Mouse (Mus musculus) liver, embryonic 14.5 days (tissue): ENCODE measurements at regions not wholly inside any gene's neighbourhood (a gene's known extent, or its start where the extent isn't known, plus 50 kb on each side); places are given as distances from the start of the nearest gene placed in this dataset.
A peak's percentile ranks its signal among the peaks of the same experiment; 100 is the strongest.

Source experiments
- ATAC-seq: fragments of 200-750 bp; cut with Nextera tagmentation; 2 replicates; pipeline ENCODE4 v1.8.0; 2017; ENCODE audit warnings: moderate number of reproducible peaks, mild to moderate bottlenecking, moderate library complexity; ENCODE audit not compliant: insufficient read depth
- DNase-seq, 3 experiments: peaks; one replicate each; pipeline ENCODE4 v3.0.0-alpha.2; 2012 to 2013; ENCODE audit warnings: low read depth in 3 of 3, low spot score in 3 of 3
- H3K27ac ChIP-seq: fragments of 300-500 bp; sonication (generic); 2 replicates; pipeline ENCODE4 v1.5.1; 2014; ENCODE audit warnings: moderate library complexity, mild to moderate bottlenecking, control low read depth, inconsistent platforms
- H3K27me3 ChIP-seq: fragments of 300-500 bp; sonication (generic); 2 replicates; pipeline ENCODE4 v1.6.1; 2014; ENCODE audit warnings: mild to moderate bottlenecking, low read length, moderate library complexity; ENCODE audit not compliant: control insufficient read depth, insufficient read depth
- H3K36me3 ChIP-seq: fragments of 300-500 bp; sonication (generic); replicated peaks from 2 replicates; pipeline ENCODE4 v1.6.1; 2014; ENCODE audit warnings: low read depth; ENCODE audit not compliant: control insufficient read depth, insufficient read depth
- H3K4me1 ChIP-seq, 2 experiments: fragments of 200-500 bp in 1 of 2; fragments of 300-500 bp in 1 of 2; sonication (generic) in 1 of 2; replicated peaks; 2 replicates each; pipeline ENCODE4 v1.6.1; 2012 to 2014; ENCODE audit warnings: antibody characterized with exemption in 1 of 2, inconsistent platforms in 1 of 2, low read length in 1 of 2; ENCODE audit not compliant: control insufficient read depth in 2 of 2, insufficient read depth in 2 of 2
- H3K4me2 ChIP-seq: fragments of 300-500 bp; sonication (generic); 2 replicates; pipeline ENCODE4 v1.6.1; 2014; ENCODE audit warnings: low read depth, mild to moderate bottlenecking, control low read depth, moderate library complexity
- H3K4me3 ChIP-seq, 2 experiments: fragments of 200-500 bp in 1 of 2; fragments of 300-500 bp in 1 of 2; sonication (generic) in 1 of 2; 2 replicates each; pipeline ENCODE4 v1.5.1; 2012 to 2014; ENCODE audit warnings: low read depth in 2 of 2, low read length in 2 of 2, mild to moderate bottlenecking in 2 of 2, control low read depth in 1 of 2, inconsistent platforms in 1 of 2, moderate library complexity in 1 of 2; ENCODE audit not compliant: insufficient read depth in 1 of 2
- H3K9ac ChIP-seq: fragments of 300-500 bp; sonication (generic); replicated peaks from 2 replicates; pipeline ENCODE4 v1.6.1; 2014; ENCODE audit warnings: mild to moderate bottlenecking, control low read depth, moderate library complexity
- H3K9me3 ChIP-seq: fragments of 300-500 bp; sonication (generic); 2 replicates; pipeline ENCODE4 v1.6.1; 2016; ENCODE audit warnings: low read length, mixed read lengths; ENCODE audit not compliant: control insufficient read depth
- CTCF ChIP-seq: IDR thresholded peaks from 2 replicates; pipeline ENCODE4 v1.5.1; 2016; ENCODE audit warnings: antibody characterized with exemption, low read depth, control low read depth
- EP300 ChIP-seq: IDR thresholded peaks from 2 replicates; pipeline ENCODE4 v1.6.1; 2016; ENCODE audit warnings: antibody characterized with exemption, low read depth
- WGBS: fragments of 180-500 bp; shearing (Covaris S2); extraction: QIAGEN DNeasy Blood & Tissue Kit; methylation state at CpG from one replicate; pipeline ENCODE4 v1.1.7; 2014; ENCODE audit not compliant: insufficient replicate concordance; 5-methylcytosine and 5-hydroxymethylcytosine counted together

DNA sequence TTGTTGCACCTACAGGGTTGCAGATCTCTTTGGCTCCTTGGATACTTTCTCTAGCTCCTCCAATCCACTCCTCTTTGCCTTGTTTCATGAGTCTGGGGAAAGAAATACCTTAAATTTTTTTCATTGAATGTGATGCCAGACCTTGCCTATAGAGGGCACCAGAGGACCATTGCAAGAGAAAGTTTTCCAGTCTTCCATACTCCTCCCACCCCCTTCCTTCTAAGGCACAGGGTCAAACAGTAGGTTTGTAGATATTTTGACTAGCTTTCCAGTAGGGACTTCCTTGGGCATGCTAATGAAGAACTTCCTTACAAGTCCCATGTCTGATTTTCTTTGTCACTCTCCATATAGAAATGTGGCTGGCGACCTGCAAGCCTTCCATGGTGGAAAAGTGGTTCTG, 379.3 kb upstream of the Fam98a start:
- Histone ChIP-seq H3K4me2 (no peak overlapping the region), H3K9ac (no peak overlapping the region), H3K4me1 (no peaks in the 10 kb centered on the region), H3K27me3 (no peaks in the 10 kb centered on the region), H3K9me3 (no peaks in the 10 kb centered on the region), H3K4me3 (no peak overlapping the region), H3K27ac (no peak overlapping the region), H3K36me3 (no peaks in the 10 kb centered on the region)
- WGBS, result 59% methylated on average over 1 of the region's 1 CpGs
- no peak for ATAC-seq
- DNase-seq, result peak in 1 of 3 experiments; percentile 10
- TF ChIP-seq CTCF, result peak; percentile 69
- no peak for TF ChIP-seq EP300

DNA sequence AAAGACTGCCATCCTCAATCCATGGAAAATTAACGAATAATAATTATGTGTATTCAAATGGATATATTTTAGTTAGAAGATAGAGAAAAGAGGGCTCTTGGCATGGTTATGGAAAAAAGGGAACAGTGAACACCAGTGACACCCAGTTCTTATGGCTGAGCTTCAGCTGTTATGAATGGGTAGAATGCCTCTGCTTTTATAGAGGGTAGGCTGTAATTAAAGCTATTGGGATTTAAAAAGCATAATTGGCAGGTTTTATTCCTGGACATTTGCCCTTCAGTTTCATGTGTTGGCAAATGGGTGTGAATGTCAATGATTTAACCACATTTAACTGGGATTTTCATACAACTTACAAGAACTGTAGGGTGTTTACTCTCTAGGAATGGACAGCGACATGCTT, 368.5 kb upstream of the Fam98a start:
- no peak for TF ChIP-seq CTCF
- no peak for TF ChIP-seq EP300
- Histone ChIP-seq H3K9me3 (no peaks in the 10 kb centered on the region), H3K27me3 (no peaks in the 10 kb centered on the region), H3K4me2 (no peak overlapping the region), H3K36me3 (no peaks in the 10 kb centered on the region), H3K4me1 (no peaks in the 10 kb centered on the region), H3K4me3 (no peak overlapping the region), H3K9ac (no peak overlapping the region), H3K27ac (no peak overlapping the region)
- WGBS, result 61% methylated on average over 2 of the region's 2 CpGs
- DNase-seq (no peak), ATAC-seq (no peak)

DNA sequence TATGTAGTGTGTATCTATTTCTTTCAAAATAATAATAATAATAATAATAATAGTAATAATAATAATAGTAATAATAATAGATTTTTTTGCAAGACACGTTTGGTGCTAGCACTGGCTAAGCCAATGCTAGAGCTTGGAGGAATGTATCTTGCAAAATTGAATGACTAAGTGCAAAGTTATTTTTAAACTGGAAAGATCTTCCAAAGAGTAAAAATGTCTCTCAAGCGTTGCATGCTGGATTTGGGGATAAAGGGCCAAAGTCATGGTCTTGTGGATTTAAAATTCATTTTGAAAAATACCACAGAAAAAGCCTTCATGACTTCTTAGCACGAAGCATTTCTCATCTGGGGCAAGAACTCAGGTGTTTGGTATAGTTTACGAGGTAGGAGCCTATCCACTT, 365.3 kb upstream of the Fam98a start:
- no peak overlapping the region for H3K4me3 ChIP-seq
- H3K36me3 ChIP-seq, result no peaks in the 10 kb centered on the region
- no peak overlapping the region for H3K27ac ChIP-seq
- WGBS, result 50% methylated on average over 4 of the region's 4 CpGs
- TF ChIP-seq EP300, result no peak
- no peak for TF ChIP-seq CTCF
- no peak overlapping the region for H3K9ac ChIP-seq
- ATAC-seq (no peak), DNase-seq (no peak)
- H3K4me1 ChIP-seq, result no peaks in the 10 kb centered on the region
- no peak overlapping the region for H3K4me2 ChIP-seq
- H3K27me3 ChIP-seq, result no peaks in the 10 kb centered on the region
- no peaks in the 10 kb centered on the region for H3K9me3 ChIP-seq

DNA sequence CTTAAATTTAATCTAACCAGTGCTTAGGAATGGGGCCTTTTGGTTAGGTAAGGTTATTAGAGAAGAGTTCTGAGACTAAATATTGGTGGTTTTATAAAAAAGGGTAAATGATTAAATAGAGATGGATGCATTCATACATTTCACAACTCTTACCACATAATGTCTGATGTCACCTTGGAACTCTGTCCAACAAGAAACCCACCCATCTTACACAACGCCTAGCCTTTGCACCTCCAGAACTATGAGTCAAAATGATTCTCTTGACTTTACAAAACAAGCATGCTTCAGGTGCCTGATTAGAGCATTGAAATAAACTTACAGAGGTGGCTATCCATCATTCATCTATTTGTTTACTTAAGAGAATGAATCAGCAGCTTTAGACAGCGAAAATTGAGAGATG, 364.8 kb upstream of the Fam98a start:
- TF ChIP-seq CTCF (no peak), EP300 (no peak)
- DNase-seq (no peak), ATAC-seq (no peak)
- Histone ChIP-seq H3K36me3 (no peaks in the 10 kb centered on the region), H3K4me2 (no peak overlapping the region), H3K4me3 (no peak overlapping the region), H3K9ac (no peak overlapping the region), H3K27me3 (no peaks in the 10 kb centered on the region), H3K4me1 (no peaks in the 10 kb centered on the region), H3K27ac (no peak overlapping the region), H3K9me3 (no peaks in the 10 kb centered on the region)
- WGBS, result 50% methylated on average over 2 of the region's 2 CpGs

DNA sequence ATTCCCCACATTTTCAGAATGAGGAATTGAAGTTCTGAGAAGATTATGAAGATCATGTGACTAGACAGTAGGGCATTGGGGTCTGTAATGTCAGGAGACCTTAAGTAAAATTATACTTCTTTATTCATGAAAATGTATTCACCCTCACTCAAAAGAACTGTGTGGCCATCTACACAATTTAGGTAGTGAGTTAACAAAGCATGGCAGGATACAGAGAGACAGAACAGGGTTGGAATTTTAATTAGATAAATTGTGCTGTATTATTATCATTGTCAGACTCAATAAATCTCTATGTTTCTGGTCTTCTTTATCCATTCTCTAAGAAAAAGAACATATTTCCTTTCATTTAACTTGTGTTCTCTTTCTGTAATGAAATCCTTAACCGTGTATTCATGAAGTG, 363.5 kb upstream of the Fam98a start:
- H3K9me3 ChIP-seq, result no peaks in the 10 kb centered on the region

More for the DNA sequence above, 363.5 kb upstream of the Fam98a start:
- WGBS, result 56% methylated on average over 1 of the region's 1 CpGs
- Histone ChIP-seq H3K4me3 (no peak overlapping the region), H3K27me3 (no peaks in the 10 kb centered on the region), H3K27ac (no peak overlapping the region), H3K36me3 (no peaks in the 10 kb centered on the region), H3K9ac (no peak overlapping the region), H3K4me2 (no peak overlapping the region), H3K4me1 (no peaks in the 10 kb centered on the region)
- no peak for DNase-seq
- ATAC-seq, result no peak
- TF ChIP-seq EP300 (no peak), CTCF (no peak)
